Mouse (Mus musculus) CD4-positive, CD25-positive, alpha-beta regulatory T cell, adult 4 months (primary cell): ENCODE results near the gene Fam20b. TPM values are rescaled to one million over a fixed set of nuclear protein-coding genes. Genes with fewer than 3 reads are reported as not detected.
A peak's percentile ranks its signal among the peaks of the same experiment; 100 is the strongest.

Experiments used
- ATAC-seq: one replicate; pipeline ENCODE4 v1.8.0; 2017
- polyA plus RNA-seq, 2 experiments: library from polyadenylated mRNA; unstranded; fragments of 100-300 nt; shearing (Covaris generic); gene quantifications; one replicate each; pipeline ENCODE4 v1.2.1; 2017

The Fam20b gene
- 10 to 100 TPM; 11.5 to 18.8 TPM for polyA plus RNA-seq

DNA sequence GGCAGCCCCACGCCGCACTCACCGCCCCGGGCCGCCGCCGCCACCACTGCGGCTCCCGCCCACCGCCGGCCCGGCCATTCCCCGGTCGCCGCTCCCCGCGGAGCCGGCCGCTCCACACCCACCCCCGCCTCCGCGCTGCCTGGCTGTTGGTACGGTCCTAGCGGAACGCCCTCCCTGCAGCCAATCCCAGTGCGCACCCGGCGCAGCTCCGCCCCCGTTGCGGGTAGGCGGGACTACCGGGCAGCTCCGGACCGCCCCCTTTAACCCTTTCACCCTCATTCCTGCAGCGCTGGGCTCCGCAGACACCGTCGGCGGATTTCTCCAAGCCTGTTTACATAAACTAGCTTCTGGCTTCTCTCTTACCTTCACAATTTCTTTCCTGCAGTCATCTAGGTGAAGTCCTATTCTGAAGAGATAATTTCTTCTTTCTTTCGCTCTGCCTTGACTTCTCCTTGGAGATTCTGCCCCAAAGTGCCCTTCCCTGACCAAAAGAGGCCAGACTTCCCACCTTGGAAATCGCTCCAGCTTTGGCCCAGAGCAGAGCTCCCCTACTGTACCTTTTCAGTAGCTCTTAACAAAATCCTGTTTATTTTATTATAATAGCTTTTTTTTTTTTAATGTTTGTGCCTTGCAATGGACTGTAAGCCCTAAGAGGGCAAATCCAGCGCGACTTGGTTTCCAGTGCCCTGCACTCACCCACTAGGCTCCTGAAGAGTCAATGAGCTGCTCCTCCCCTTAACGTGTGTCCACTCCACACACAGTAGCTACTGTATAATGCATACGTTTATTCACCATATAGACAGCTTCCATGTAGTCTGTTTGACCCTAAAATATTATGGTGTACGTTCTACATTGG lies at the start of gene Fam20b:
Gene Fam20b (minus strand): TSS at position 137 of the 856 bp plus-strand sequence.
- ATAC-seq: peak; percentile 98

DNA sequence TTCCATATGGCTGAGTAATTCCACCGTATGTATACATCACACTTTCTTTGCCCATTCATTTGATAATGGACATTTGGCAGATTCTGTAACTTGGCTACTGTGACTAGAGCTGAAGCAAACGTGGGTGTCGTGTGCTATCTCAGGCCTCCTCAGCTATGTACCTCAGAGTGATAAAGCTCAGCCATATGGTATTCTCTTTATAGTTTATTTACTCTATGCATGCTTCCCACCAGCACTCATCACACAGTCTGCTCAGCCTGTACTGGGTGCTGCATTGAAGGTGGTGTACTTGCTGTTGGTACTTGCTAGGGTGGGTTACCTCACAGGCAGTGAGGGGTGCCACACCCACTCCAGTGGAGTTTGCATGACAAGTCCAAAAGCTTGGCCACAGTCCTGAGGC lies 46.4 kb upstream of the Fam20b start:
- ATAC-seq: no peak

DNA sequence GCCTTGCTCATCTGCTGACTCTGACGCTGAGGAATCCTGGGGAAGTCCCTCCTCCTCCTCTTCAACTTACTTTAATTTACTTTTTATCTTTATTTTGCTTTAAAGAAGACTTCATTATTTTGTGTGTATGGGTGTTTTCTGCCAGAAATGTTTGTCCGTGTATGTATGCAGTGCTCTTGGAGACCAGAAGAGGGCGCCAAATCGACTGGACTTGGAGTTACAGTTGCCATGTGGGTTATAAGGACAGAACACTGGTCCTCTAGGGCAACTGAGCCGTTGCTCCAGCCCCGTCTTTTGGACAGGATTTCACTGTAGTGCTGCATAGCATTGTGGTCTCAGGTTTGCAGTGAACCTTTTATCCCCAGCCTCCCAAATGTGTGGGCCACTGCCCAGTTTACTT lies 45.7 kb upstream of the Fam20b start:
- ATAC-seq: no peak

DNA sequence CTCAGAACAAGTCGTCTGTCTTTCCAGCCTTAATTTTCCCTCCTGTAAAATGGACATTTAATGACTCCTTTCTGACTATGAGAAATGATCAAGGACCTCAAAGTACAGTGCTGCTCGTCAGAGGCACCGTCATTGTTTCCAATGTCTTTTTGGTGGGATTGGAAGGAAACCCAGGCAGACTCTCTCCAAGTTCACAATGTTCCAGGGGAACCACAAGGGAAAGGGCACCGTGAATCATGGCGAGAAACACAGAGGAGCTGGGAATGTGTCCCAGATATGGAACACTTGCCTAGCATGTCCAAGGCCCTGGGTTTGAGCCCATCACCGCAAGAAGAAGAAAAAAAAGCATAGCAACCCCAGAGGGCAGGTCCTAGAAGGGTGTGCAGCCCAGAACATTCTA lies 44.4 kb upstream of the Fam20b start:
- no peak for ATAC-seq

DNA sequence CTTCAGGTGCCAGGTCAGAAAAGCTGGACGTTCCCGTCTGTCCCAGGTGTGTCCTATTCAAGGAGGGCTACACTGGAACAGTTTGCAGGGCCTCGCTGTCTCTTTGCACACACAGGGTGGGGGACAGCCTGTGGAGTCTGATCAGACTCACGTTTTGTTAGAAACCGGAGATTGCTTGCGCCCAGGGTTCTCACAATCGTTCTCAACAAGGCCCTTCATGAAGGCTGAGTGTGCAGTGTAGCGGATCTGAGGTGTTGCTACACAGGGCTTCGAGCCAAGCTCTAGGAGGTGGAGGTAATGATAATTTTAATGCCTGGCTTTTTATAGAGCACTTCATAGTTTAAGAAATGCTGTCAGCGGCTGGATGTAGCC lies 42.5 kb upstream of the Fam20b start:
- ATAC-seq: no peak

DNA sequence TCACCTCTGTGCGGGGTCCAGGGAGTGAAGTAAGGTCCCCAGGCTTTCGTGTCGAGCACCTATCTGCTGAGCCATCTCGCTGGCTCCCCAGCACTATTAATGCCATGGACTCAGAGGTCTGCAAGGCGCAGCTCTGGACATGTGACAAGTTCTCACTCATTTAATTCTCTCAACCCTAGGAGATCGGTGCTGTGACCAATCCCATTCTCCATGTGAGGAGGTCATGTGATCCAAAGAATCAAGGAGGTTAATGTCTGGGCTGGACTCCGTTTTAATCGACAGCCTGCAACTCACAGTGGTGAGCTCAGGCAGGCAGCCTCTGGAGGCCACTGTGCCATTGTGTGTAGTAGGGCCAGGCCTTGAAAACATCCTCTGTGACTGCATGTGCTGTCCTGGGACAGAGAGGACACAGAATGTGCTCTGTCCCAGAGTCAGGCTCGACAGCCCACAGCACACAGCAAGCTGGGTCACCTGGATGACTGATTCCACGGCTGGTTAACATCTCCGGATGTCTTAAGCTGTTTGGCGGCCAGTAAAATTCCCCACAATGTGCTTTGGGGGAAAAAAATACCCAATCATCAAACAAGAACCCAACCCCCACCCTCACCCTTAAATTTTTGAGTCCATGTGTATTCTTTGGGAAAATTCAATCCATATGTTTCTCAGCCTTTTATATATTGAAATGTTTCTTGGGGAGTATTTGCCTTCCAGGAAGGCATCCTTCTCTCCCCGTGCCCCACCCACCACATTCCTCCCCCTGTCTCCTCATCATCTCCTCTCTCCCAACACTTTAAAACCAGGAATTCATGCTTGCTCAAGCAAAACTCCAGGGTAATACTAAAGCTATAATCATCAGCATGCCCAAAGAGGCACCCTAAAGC lies 41.9 kb upstream of the Fam20b start:
- no peak for ATAC-seq

DNA sequence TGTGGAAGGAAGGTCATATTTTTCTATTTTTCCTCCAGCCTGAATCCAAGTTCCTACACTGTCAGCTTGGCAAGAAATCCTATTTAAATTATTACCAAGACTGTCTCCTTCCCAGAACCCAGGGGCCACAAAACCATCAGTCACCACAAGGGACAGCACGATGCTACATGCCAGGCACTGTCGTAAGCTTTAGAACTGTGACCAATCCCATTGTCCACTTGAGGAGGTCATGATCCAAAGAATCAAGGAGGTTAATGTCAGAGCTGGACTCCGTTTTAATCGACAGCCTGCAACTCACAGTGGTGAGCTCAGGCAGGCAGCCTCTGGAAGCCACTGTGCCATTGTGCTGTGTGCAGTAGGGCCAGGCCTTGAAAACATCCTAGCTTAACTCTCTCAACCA lies 39.4 kb upstream of the Fam20b start:
- ATAC-seq: no peak

DNA sequence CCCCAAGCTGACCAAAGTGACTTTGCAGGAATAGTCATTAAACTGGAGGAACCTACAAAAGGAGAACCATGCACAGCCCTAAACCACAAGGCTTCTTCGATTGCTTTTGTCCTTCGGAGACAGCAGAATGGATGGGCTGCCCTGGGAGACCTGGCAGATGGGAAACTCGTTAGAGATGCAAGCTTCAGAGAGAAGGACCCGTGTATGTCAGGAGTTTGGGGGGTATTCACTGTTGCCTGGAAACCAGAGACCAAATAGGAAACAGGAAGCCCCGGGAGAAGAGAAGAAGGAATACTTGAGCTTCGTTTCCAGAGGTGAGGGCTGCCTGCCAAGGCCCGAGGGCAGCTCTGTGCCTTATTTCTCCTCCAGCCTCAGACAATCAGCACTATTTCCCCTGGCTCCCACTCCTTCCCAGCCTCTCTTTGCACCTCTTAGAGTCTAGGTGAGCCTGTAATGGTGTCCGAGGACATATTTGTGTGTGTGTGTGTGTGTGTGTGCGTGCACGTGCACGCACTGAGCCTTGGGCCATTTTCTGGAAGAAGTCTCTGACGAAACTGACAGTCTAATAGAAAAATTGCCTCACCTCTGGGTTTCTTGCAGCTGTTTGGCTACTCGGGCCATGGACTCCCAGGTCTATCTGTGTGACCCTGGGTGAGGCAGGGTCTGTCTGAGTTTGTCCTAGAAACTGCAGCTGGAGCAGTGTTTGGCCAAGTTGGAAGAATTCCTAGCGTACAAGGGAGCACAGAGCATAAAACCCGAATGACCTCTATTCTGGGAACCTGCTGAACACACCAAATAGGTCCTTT lies 35.9 kb upstream of the Fam20b start:
- ATAC-seq: no peak

DNA sequence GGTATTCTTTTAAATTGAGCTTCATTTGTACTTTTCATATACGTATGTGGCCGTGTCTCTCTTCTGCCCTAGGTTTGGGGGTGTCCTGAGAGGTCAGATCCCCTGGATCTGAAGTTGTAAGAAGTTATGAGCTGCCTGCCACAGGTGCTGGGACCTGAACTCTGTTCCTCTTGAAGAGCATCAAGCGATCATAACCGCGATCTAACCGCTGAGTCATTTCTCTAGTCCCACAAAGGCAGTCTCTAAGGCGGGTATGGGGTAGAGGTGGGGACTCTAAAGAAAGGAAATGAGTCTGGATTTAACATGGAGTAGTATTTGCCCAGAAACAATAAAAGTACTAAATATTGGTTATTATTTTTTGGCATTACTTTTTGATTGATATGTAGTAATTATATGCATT lies 34.1 kb upstream of the Fam20b start:
- peak; percentile 78 for ATAC-seq

DNA sequence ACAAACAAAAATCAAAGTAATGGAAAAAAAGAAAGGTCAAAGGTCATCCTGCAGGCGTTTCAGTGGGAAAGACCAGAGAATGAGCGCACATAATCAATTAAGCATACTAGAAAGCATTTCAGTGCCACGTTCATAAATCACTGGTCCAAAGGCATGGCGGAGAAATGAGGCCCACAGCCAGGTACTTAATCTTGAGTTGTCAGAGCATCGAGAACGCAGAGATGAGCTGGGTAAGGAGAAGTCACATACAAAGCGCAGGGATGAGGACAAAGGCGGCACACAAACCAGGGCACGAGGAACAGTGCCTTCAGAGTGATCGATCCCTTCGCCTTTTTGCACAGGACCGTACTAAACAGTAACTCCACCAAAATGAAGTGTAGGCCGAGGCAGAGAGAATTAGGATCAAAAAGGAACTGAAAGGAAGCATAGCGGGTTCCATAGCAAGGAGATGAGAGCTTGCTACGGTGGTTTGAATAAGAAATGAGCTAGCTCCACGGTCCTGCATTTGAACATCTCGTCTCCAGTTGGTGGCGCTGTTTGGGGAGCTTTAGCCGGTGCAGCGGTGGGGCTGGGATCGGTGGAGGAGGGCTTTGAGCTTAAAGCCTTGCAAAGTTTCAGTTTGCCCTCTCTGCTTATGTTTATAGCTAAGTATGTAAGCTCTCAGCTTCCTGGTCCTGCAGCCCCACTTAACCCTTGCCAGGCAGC lies 33.3 kb upstream of the Fam20b start:
- ATAC-seq: peak; percentile 85

DNA sequence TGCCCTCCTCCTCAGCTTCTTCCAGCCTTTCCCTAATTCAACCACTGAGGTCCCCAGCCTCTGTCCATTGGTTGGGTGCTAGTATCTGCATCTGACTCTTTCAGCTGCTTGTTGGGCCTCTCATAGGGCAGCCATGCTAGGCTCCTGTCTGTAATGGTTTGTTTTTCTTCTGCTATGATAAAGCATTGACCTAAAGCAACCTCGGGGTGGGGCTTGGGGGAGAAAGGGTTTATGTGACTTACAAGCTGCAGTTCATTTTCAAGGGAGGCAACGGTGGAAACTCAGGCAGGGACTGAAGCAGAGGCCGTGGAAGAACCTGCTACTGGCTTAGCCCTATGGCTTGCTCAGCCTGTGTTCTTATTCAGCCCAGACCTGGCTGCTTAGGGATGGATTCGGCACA lies 31.4 kb upstream of the Fam20b start:
- ATAC-seq: no peak

DNA sequence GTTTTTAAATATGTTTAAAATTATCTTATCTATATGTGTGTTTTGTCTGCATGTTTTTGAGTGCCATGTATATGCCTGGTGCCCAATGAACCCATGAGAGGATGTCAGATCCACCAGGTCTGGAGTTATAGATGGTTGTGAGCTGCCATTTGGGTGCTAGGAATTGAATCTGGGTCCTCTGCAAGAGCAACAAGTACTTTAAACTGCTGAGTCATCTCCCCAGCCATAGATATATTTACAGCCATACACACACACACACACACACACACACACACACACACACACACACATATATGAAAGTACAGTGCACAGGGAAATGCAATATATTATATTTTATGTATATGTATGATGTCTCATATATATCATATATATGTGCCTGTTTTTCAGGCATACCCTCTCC lies 30.2 kb upstream of the Fam20b start:
- ATAC-seq: no peak

DNA sequence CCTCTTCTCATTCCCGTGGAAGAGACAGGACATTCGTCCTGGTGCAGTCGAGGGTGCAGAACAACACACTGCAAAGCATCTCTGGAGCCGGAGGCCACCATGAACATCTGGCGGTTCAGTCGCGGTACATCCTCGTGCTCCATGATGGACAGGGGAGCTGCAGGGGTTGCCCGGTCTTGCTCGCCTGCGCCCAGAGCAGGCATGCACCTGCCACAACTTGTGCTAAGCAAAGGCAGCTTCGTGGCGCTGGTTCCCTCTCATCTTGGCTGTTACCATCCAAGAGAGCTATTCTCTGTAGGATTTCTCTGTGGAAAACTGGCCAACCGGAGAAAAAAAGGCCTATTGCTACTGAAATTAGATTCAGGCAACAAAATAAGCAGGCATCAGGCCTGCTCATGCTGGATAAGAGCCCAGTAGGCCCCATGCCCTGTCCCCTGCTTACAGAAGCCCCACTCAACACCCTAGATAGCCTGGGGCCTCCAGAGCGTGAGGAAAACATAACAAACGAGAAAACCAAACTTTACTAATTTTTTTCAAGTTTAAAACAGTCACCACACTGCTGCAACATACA lies 29.6 kb upstream of the Fam20b start:
- ATAC-seq: no peak

DNA sequence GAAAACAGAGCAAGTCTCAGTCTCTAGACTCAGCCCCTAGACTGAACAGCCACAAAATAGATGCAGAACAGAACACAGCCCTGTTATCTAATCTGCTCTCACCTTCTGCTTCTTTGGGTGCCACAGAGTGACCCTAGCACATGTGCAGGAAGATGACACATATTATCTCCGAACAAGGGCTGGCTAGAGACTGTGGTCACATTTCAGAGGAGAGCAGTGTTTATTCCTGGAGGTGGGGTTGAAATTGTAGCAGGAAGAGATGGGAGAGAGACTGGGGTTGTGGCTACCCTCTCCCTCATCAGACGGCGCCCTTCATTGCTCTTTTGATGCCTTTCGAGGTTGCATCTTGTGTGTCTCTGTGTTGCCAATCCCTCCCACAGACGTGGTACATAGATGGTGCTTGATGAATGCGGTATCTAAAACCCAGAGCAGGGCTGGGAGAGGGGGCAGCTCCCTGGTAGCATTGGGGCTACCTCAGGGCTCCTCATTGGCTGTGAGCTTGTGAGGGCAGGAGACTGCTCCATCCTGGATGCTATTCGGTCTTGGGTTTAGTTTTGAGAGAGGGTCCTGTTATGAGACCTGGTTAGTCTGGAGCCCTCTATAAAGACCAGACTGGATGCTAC lies 26.4 kb upstream of the Fam20b start:
- no peak for ATAC-seq

DNA sequence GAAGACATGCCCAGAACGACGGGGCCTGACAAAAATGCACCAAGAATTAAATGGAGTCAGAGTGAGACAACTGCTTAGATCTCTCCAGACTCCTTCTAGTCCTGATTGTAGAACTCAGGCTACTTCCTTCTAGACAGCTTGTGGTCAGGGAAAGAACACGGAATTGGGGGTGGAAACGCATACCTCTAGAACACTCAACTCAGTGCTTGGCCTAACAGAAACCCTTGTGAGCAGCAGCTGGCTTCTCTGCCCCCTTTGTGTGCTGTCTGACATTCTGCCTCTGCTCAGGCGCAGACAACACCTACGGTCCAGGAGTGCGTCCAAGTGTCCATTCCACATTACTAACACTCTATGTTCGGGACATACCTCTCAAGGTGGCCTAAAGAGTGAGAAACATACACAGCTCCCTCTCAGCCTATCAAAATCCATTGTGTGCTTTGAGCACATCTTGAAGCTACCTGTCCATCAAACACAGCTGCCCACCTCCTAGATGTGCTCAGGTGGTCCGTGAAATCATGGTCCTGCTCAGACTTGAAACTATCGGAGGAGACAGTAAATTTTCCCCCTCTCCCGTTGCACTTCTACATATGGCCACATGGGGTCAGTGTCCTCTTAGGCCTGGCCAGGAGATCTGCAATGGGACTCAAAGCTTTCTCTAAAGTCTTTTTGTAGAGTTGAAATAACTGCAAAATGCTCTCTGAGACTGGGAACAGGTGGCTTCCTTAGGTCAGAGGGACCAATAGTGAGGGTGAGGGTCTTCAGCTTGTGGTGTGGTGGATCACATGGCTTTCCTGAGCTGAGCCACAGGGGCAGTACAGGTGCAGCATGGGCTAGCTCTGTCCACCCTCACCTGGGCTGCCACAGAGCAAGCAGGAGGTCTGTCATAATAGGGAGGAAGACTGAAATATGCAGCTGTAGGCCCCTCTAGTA lies 22.9 kb upstream of the Fam20b start:
- ATAC-seq: peak; percentile 82

DNA sequence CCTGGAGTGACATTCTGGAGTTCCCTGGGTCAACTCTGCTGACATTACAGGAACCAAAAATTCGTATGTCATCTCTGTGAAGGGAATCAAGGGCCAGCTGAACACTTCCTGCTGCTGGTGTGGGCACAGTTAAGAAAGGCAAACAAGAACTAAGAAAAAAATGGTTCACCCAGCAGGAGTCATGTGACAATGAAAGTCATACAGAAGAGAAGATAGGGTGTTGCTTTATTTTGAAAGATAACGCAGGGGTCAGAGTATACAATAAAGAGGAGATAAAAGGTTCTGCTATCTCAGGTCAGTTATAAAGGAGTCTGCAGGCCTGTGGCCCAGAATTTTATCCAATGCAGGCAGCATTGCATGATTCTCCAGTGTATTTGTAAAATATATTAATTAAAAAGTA lies 16.9 kb upstream of the Fam20b start:
- no peak for ATAC-seq

DNA sequence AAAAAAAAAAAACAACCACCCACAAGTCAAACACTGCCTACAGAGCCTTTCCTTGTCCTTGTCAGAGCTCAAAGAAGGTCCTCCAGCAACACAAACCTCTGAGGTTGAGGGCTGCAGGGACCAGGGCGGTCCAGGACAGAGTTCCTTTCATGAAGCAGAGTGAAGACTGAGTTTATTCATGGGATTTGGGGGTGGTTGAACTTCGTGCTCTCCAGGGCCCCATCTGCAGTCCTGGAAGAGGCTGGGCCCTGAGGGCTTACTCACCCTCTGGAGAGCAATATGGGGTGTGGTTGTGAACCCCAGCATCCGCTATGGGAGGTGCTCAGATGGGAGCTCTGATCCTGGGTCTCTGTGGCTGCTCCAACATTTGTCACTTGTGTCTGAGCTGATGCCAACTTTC lies 15.1 kb upstream of the Fam20b start:
- ATAC-seq: no peak

DNA sequence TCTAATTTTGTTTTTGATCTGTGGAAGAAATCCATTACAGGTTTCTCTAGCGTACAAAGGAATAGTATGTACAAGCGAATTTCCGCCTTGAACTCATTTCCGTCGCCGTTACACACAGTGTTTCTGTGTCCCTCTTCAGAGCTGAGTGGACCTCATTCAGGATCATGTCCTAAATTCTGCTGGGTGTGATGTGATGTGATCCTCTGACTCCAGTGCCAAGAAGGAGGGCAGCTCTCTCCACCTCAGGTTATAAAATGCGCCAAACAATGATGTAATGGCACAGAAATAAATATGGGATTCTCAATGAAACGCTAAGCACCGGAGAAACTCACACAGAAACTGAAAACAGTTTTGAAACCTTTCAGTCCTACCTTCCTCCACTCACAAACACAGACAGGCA lies 14.7 kb upstream of the Fam20b start:
- no peak for ATAC-seq

DNA sequence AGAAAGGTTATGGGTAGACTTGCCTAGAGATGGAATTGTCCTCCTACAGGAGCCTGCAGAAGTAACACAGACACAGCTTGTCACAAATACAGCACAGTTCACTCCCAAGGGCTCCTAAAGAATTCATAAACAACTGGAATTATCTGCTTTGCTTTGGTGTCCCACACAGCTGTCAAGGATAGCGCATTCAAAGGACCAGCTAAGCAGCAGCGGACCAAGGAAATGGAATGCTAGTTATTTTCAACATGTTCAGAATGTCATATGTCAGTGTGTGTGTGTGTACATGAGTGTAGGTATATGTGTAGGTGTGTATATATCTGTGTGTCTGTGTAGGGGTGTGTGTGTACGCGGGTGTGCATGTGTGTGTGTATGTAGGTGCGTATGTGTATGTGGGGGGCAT lies 14.1 kb upstream of the Fam20b start:
- no peak for ATAC-seq

DNA sequence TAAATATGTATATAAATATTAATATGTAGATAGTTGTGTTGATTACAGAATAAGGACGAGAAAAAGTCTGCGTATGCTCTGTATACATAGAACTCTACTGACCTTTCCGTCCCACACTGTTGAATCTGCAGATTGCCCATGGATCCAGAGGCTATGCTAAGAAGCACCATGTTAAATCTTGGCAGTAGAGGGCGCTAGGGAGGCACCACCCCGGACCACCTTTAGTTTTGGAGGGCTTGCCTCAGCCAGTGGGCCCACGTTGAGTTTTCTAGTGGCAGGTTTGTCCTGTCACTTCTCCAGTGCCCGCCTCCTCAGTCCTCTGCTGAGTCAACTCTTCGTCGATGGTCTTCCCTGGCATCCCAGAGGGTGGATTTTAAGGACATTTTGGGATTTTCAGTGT lies 11.9 kb upstream of the Fam20b start:
- ATAC-seq: no peak
